Comparison of ENCODE assay signal across 33 mouse cellular contexts in the genomic region with DNA sequence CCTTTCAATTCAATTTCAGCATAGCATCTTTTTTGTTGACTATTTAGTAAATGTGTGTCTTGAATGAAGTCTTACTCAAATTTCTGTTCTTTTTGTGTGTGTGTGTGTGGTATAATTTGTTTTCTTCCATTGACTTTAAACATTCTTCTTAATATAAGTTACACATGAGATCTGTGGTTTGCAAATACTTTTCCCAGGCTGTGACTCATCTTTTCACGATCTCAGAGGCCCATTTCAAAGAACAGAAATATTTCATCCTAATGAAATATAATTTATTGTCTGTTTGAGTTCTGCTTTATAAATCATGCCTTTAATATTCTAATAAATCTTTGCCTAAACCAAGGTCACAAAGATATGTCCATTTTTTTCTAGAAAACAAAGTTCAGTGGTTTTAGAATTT.
"Had no signal": no experiment of that assay in that cellular context is flagged by ENCODE, and none has a peak within 500 bp of the region (broad histone marks: within the 10 kb centered on the region; RNA-seq: fewer than 3 reads in every experiment).

No protein-coding gene starts in this region.

- H3K9me3 ChIP-seq: heart, embryonic 10.5 days; heart, embryonic 12.5 days; heart, embryonic 13.5 days; heart, embryonic 15.5 days; hindbrain, embryonic 10.5 days; hindbrain, embryonic 12.5 days; hindbrain, embryonic 13.5 days; hindbrain, embryonic 15.5 days; intestine, embryonic 15.5 days; kidney, embryonic 15.5 days had no signal

- ATAC-seq: hindbrain, embryonic 16.5 days; inflammation-experienced regulatory T-cells, adult 6 months; intestine, embryonic 15.5 days; intestine, embryonic 16.5 days; intestine, postnatal 0 days had no signal

- H3K27ac ChIP-seq: heart, embryonic 10.5 days; heart, embryonic 13.5 days; heart, embryonic 15.5 days; hindbrain, embryonic 10.5 days; hindbrain, embryonic 12.5 days; hindbrain, embryonic 13.5 days; hindbrain, embryonic 14.5 days; hindbrain, embryonic 15.5 days; intestine, embryonic 15.5 days; kidney, embryonic 15.5 days; layer of hippocampus, adult 2 months; left cerebral cortex, adult 2 months had no signal

- H3K4me2 ChIP-seq: heart, embryonic 11.5 days; heart, embryonic 12.5 days; heart, embryonic 13.5 days; heart, embryonic 15.5 days; hindbrain, embryonic 12.5 days; hindbrain, embryonic 13.5 days; hindbrain, embryonic 14.5 days; hindbrain, embryonic 15.5 days; intestine, embryonic 15.5 days; kidney, embryonic 15.5 days had no signal

- H3K9ac ChIP-seq: heart, embryonic 12.5 days; heart, embryonic 13.5 days; heart, embryonic 15.5 days; hindbrain, embryonic 12.5 days; hindbrain, embryonic 13.5 days; hindbrain, embryonic 14.5 days; hindbrain, embryonic 15.5 days; intestine, embryonic 15.5 days; kidney, embryonic 15.5 days had no signal

- H3K4me1 ChIP-seq: heart, embryonic 10.5 days; heart, embryonic 12.5 days; heart, embryonic 13.5 days; heart, embryonic 15.5 days; hindbrain, embryonic 10.5 days; hindbrain, embryonic 12.5 days; hindbrain, embryonic 13.5 days; hindbrain, embryonic 15.5 days; intestine, embryonic 15.5 days; kidney, embryonic 15.5 days had no signal

- H3K4me3 ChIP-seq: heart, embryonic 10.5 days; heart, embryonic 12.5 days; heart, embryonic 13.5 days; heart, embryonic 15.5 days; hindbrain, embryonic 10.5 days; hindbrain, embryonic 12.5 days; hindbrain, embryonic 13.5 days; hindbrain, embryonic 15.5 days; intestine, embryonic 15.5 days; kidney, embryonic 15.5 days; layer of hippocampus, adult 2 months; left cerebral cortex, adult 2 months had no signal

- H3K27me3 ChIP-seq: heart, embryonic 12.5 days; heart, embryonic 13.5 days; heart, embryonic 15.5 days; hindbrain, embryonic 12.5 days; hindbrain, embryonic 13.5 days; hindbrain, embryonic 15.5 days; intestine, embryonic 15.5 days; kidney, embryonic 15.5 days had no signal

- DNase-seq: heart, postnatal 10 days; heart, postnatal 14 days; heart, postnatal 36 days; heart, postnatal 4 days; kidney, adult 11 months; kidney, adult 18-20 months; kidney, adult 8-10 months; kidney, adult 9 months; kidney, postnatal 10 days; kidney, postnatal 14 days; kidney, postnatal 25 days; kidney, postnatal 36 days; kidney, postnatal 4 days; layer of hippocampus, adult 9-11 months; layer of hippocampus, postnatal 36 days had no signal

- H3K36me3 ChIP-seq: heart, embryonic 10.5 days; heart, embryonic 12.5 days; heart, embryonic 13.5 days; heart, embryonic 15.5 days; hindbrain, embryonic 10.5 days; hindbrain, embryonic 12.5 days; hindbrain, embryonic 13.5 days; hindbrain, embryonic 15.5 days; intestine, embryonic 15.5 days; kidney, embryonic 15.5 days had no signal
